Mouse (Mus musculus): Measurements from ENCODE around the gene Serpinb7.

- TF ChIP-seq POLR2A (IDR thresholded peaks at IDR 0.05; ENCODE audit: borderline replicate concordance, extremely low read depth, low read depth, low read length) (no peak), CTCF (IDR thresholded peaks at IDR 0.05; ENCODE audit: insufficient read depth, low read length) (no peak)
Observed at GRCm38 (mm10) chr1:107353046-107353445, 46.4 kb upstream of the Serpinb7 start.
